Mouse (Mus musculus): Measurements from ENCODE around the gene Cttnbp2nl. TPM values are rescaled to one million over a fixed set of nuclear protein-coding genes. Genes with fewer than 3 reads are reported as not detected.

Gene Cttnbp2nl
- total RNA-seq, 2 experiments from 2014 or later: 30.0 to 34.0 TPM

DNA sequence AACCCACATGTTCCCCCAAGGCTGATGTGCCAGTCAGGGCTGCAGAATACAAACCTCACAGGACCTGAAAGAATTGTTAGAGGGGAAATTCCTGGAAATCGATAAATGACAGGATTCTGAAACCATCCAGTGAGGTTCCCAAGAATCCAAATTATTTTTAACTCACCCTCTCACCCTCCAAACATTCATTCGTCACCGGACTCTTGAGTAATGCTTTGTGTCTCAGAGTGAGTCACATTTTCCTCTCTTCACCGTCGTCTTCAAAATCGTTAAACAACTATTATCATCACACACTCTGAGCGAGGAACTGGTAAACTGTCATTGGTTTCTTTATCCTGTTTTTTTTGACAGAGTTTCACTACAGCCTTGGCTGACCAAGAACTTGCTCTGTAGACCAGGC is 7.0 kb upstream of the Cttnbp2nl start:
- DNase-seq (ENCODE audit: low spot score in 2 of 2): no peak

DNA sequence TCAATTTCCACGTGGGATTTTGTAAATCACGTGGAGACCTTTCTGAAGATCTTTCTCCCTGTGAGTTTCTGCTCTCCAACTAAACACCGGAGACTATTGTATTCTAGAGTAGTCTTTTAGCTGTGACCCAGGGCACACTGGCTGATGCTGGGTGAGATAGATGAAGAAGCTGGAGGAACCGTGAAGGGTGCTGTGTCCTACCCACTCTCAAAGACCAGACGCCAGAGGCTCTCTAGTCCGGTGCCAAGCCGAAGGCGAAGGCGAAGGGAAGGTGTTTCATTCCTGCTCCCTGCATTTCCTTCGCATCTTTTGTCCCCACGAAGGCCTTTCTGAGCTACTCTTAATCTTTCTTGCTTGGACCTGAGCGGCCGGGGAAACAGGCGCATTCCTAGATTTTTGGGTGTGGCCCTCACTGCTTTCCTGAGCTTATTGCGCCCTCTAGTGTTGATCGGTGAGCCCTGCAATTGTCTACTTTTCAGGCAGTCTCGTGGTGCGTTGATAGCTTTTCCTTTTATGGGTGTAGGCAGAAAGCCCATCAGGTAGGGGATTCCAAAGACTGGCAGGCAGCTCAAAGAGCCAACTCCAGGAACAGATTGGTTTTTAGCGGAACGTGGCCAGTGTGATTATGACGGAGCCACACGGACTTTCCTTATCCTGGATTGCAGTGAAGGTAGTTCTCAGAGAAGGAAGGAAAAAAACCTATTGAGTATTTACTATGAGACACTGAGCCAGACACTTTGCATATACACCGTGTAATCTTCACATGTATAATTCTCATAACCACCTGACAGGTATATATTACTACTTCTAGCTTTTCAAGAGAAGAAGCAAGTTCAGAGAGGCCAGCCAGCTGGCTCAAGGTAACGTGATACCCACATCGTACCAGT is 5.9 kb upstream of the Cttnbp2nl start:
- peak; percentile 87 to 93 for DNase-seq (ENCODE audit: low spot score in 2 of 2)

DNA sequence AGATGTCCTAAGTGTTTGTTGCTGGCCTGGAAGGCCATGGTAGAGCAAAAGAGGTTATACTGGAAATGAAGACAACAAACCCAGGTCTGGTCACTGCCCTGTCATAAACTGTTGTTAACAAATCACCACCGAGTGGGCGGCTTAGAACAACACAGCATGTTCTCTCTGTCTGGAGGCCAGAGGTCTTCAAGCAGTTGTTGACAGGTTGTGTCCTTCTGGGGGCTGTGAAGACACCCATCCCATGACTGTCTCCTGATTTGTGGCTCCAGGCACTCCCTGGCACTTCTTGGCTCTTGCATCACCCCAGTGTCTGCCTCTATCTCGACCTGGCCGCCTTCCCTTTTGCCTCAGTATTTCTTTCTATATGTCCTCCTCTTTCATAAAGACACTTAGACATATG is 2.7 kb upstream of the Cttnbp2nl start:
- no peak for DNase-seq (ENCODE audit: low spot score in 2 of 2)

DNA sequence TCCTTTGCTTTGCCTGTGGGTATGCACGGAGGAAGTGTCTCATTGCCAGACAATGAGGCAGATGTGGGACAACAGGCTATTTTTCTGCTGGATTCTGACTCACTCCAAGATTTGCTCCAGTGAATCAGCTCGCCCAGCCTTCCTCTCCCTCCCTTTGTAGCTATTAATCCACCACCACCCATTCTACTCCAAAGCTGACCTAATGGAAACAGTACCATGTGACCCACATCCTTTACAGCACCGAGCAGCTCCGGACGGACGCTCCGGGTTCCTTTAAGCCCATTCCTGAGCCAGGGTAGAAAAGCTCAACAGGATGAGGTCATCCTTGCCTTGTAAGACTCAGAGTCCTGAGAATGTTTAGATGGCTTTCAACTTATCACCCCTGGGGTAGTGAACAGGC is 2.0 kb upstream of the Cttnbp2nl start:
- no peak for DNase-seq (ENCODE audit: low spot score in 2 of 2)

DNA sequence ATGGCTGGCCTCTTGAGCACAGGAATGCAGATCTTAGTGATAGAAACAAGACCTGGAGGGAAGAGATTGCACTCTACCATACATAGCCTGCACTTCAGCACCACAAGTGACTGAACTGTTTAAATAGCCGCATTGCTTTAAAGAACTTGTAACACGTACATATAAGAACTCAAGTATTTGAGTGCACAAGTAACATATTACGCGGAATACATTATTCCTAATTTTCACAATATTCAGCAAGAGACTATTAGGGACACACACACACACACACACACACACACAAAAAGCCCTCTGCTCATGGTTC is 704 bp upstream of the Cttnbp2nl start:
- no peak for DNase-seq (ENCODE audit: low spot score in 2 of 2)

DNA sequence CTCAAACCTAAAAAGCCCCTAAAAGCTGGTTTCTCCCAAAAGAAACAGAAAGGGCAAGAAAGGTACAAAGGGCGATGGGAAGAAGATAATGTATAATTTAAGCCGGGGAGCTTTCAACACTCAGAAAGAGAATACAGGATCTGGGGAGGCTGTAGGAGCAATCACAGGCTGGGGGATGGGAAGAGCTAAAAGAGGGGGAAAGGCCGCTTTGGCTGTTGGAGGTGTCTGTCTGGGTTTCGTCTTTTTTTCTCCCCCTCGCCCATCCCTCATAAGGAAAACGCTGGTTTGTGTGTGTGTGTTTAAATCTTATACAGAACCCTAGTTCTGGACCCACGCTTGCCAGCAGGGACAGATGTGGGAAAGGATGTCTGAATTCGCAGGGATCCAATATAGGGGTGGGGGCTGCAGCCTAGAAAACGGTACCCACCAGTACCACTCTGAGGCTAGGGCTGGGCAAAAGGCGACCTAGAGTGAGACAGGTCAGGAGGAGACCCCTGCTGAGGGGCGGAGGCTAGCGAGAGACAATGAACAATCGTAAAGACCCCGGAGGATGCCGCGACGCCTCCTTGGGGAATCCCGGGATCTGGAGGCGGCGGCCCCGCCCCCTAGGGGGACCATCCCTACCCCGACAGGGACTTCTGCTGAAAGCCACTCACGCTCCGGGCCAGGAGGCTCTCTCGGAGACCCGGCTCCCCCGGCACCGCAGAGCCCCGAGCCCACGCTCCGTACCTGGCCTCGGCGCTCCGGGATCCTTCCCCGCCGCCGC is 592 bp downstream of the Cttnbp2nl start:
- peak in 1 of 2 experiments; percentile 47 for DNase-seq (ENCODE audit: low spot score in 2 of 2)

DNA sequence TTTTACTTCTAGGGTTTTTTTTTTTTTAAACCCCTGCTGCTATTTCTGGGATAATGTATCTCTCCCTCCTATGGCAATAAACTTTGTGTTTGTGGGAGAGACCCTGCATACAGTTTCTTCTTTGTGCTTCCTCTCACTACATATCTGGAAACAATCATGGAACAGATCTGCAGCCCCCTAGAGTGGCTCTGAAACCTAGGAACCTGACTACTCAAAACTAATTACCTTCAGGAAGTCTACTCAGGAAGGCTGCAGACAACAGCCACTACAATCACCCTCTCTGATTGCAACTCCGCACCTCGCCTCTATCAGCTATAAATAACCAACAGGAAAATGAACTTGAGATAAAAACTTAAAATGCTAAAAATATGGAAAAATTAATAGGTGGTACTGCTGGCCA is 1.8 kb downstream of the Cttnbp2nl start:
- no peak for DNase-seq (ENCODE audit: low spot score in 2 of 2)

DNA sequence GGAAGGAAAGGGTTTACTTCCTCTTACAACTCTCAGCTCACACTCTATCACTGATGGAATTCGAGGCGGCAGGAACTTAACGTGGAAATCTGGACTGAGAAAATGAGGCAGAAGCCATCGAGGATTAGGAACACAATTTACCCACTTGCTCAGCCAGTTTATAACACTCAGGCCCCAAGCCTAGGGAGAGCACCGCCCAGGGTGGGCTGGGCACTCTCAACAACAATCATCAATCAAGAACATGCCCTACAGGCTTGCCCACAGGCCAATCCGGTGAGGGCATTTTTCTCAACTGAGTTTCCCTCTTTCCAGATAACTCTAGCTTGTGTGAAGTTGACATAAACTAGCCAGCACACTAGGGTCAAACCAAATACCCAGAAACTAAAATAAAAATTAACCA is 3.1 kb downstream of the Cttnbp2nl start:
- DNase-seq (ENCODE audit: low spot score in 2 of 2): no peak

DNA sequence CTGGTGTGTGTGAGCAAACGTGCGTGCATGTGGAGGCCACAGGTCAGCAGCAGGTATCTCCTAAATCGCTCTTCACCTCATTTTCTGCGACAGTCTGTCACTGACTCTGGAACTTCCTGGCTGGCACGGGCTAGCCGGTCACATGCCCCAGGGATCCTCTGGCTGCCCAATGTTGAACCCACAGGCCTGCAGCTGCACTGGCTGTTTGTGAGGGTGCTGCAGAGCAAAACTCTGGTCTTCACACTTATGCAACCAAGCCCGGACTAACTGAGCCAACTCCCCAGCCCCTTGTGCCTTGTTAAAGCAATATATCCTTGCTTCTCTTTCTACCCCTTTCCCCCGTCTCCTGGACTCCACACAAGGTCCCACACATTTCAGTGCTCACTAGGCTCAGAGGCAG is 5.3 kb downstream of the Cttnbp2nl start:
- DNase-seq (ENCODE audit: low spot score in 2 of 2): no peak

DNA sequence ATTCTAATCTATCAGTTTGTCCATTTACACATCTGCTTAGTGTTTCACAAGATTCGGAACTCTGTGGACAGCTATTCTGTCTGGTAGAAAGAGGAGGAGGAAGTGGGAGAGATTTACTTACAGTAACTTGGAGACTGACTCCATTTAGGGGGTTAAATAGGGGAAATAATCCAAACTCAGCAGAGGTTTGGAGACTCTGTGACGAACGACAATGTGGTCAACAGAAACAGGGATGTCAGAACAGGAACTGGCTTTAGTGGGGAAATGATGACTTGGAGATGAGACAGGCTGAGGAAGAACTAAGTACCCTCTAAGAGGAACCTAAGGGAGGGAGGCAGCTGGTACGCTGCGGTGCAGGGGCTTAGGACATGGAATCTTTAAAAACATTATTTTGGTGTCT is 6.1 kb downstream of the Cttnbp2nl start:
- no peak for DNase-seq (ENCODE audit: low spot score in 2 of 2)

DNA sequence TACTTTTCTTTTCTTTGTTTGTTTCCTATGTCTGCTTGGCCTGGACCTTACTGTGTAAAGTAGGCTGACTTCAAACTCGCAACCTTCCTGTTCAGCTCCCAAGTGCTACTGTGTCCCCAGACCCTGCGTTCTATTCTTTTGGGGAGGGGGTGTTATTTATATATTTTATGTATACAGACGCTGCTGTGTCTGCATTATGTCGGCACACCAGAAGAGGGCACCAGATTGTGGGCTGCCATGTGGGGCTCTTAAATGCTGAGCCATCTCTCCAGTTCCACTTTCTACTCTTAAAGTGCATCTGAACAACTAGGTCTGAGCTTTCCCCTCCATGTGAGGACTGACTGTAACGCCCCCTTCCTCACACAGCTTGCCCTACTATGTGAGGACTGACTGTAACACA is 9.2 kb downstream of the Cttnbp2nl start:
- DNase-seq (ENCODE audit: low spot score in 2 of 2): no peak

DNA sequence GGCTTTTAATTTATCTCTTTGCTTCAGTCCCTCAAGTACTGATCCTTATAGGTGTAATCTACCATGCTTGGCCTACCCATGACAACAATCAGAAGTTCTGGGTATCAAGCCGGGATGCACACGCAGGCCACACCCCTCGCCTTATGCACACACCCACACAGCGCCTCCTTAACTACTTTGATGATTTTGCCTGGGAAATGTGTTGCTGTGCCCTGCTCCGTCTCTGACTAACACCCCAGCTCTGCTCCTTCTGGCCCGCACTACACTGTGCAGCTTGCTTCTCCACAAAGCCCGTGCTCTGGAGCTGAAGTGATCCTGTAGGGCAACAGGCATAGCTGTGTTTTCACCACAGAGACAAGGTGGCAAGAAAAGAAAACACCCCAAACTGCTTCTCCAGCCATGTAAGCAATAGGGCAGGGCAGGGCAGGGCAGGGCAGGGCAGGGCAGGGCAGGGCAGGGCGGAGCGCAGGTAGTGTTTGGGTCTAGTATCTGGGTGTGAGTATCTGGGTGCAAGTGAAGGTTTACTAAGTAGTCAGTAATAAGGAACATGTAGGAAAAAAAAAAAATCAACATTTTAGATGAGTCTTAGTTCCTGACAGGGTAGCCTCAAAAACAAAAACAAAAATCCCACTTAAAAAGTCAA is 11.8 kb downstream of the Cttnbp2nl start:
- no peak for DNase-seq (ENCODE audit: low spot score in 2 of 2)

DNA sequence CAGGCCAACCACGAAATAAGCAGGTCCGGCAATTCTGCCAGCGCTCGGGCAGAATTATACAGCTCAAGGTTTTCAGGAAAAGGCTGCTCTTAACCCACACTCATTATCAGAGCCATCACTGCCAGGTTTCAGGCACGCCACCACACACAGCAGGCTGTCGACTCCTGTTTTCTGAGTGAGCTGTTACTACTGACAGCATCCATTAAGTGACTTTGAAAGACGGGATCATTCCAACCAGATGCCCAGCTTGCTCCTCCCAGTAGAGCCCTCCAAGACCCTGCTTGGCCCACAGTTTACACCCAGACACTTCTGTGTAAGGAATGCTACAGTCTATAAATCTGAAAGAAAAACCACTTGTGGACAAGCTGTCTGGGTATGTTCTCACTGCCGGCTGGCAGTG is 12.9 kb downstream of the Cttnbp2nl start:
- no peak for DNase-seq (ENCODE audit: low spot score in 2 of 2)

DNA sequence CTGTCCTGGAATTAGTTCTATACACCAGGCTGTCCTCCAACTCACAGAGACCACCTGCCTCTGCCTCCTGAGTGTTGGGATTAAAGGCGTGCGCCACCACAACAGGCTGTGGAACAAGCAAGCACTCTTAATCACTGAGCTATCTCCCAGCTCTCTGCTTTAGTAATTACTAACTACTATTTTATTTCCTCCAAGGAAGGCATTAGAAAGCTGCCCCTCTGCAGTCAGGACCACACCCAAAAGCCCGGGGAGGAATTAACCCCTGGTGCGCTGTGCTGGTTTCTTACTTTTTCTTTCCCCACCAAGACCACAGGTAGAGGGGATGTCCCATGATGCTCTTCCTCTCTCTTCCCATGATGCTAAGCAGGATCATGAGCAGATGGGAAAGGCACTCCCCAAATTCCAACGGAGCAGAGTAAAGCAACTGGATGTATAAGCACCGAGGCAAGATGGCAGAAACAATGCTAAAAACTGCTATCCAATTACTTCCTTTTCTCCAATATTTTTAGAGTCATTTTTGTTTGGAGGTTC is 15.6 kb downstream of the Cttnbp2nl start:
- no peak for DNase-seq (ENCODE audit: low spot score in 2 of 2)

DNA sequence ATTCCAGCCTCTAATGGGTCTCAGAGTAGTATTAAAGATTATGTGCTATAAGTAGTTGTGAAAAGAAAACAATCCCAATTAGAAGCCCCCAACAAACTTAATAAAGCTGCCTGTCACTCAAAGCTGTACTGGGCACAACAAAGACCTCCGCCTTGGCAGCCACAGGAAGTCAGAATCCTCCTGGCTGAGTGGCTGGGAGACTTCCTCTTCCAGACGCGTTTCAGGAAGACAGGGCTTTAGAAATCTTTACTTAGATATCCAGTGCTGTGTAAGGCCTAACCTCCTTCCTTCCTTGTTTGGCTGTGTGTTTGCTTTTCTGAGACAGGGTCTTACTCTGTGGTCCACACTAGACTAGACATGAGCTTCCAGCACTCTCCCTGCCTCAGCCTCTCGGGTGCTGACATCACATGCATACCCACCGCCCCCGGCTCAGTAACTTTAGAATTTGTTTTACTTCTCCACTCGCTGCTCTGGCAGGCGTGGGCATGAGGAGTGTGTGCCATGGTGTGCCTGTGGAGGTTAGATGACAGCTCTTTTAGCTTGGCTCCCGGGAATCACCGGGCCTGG is 16.6 kb downstream of the Cttnbp2nl start:
- DNase-seq (ENCODE audit: low spot score in 2 of 2): no peak

DNA sequence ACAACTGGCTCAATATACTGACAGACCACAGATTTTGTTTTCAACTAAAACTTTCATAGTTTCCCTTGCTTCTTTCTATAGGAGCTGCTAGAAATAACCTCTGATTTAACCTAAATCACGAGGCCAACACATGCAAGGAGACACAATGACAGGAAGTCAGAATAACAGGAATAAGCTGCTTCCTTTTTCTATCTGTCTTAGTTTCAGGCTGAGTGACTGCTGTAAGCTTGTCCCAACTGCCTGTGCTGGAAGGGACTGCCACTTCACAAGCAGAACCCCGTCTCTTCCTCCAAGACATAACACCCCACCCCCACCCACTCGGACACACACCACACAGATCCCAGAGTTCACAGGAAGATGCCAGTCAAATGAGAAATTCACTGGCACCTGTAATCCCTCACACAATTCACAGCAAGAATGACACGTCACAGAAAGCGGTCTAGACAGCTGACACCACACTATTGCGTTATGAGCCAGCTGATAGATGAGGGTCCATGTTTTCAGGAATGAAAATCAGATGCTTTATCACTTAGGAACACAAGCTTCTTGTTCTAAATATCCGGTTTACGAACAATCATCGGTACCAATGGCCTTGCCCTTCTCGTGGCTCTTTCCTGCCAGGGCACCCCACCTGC is 29.5 kb downstream of the Cttnbp2nl start:
- no peak for DNase-seq (ENCODE audit: low spot score in 2 of 2)

DNA sequence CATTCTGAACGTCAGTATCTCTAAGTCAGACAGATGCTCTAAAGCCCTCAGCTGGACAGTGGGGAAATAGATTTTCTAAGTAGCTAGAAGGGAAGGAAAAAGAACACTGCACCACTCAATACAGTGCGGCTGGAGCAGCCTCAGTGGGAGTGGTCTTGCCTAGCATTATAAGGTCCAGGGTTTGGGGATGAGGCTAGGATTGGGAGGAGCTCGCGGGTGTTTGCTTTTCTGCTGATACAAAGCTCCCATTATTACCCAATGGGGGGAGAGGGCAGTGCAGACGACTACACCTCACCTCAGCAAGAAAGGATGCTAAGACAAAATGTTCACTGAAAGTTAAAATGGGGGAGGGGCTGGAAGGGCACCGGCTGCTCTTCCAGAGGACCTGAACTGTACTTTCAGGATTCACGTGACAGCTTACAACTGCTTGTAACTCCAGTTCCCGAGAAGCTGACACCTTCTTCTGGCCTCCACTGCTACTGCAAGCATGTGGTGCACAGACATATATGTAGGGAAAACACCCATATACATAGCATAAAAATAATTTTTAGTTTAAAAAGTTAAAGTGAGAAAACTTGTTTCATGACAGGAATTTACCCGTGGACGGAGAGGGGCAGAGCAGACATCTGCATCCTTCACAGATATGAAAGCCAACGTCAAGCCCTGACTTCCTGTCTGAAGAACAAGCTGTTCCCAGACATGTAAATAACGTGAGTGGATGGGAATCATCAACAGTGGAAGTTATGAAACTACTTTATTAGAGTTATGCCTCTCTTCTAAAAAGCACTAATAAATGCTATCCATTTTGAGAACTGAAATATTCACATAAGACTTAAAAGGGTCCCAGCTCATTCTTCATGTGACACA is 32.9 kb downstream of the Cttnbp2nl start:
- no peak for DNase-seq (ENCODE audit: low spot score in 2 of 2)

DNA sequence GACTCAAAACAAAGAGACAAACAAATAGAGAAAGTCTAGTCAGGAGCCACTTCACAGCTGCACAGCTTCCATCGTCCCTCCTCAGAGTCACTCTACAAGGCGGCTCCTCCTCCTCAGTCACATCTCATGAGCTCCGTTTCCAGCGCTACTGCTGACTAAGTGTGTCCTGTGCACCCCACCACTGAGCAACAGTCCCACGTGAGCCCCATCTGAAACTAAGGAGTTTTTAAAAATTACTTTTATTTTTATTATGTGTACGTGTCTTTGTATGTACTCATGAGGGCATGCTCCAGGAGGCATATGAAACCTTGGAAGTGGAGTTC is 34.2 kb downstream of the Cttnbp2nl start:
- DNase-seq (ENCODE audit: low spot score in 2 of 2): no peak

DNA sequence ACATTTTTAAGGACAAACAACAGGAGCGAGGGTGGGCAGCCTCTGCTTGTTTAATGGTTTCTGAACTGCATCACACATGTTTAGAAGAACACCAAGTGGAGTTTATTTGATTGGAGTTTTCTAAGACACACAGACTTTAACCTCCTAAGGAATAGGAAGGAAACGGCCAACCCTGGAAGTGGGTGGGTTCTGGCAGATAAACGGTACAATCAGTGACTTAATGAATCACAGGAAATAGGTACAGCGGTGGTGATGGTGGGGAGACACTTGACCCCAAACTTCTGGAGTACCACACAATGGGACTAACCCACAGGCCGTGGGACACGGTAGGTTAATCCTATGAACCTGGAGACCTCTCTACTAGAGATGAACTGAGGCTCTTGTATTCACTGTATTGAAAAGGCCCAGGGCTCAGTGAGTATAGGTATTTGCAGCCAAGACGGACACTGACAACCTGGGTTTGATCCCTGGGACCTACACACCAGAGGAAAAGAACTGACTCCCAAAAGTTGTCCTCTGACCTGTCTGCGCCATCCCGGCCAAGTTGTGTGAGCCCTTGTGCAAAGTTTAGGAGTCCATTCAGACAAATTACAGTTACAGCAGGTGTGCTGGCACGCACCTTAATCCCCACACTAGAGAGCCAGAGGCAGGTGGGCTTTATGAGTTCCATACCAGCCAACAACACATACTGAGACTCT is 34.7 kb downstream of the Cttnbp2nl start:
- no peak for DNase-seq (ENCODE audit: low spot score in 2 of 2)

DNA sequence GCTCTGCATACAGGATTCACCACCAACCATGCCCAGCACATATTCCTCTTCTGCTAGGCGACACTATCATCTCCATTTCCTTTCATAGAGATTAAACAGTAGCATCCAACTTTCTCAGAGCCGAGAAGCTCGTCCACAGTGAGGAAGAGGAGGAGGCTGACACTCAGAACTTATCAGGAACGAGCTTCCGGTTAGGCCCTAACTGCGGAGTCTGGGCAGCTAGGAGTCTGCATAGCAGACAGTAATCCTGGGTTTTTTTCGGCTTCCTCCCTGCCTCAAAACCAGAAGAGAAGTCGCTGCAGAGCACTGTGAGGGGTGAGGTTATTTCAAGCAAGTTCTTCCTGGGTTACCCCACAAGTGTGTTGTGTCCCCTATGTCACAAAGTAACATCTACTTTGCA is 35.6 kb downstream of the Cttnbp2nl start:
- DNase-seq (ENCODE audit: low spot score in 2 of 2): no peak

All from layer of hippocampus, postnatal 14 days (tissue).